Mouse (Mus musculus) kidney, embryonic 14.5 days (tissue): ENCODE data around the gene Gpc5. TPM values are rescaled to one million over a fixed set of nuclear protein-coding genes. Genes with fewer than 3 reads are reported as not detected.

Source experiments
- ATAC-seq: fragments of 200-750 bp; cut with Nextera tagmentation; 2 replicates; pipeline ENCODE4 v1.8.0; 2017; ENCODE audit warnings: moderate number of reproducible peaks, mild to moderate bottlenecking, moderate TSS enrichment, moderate library complexity; ENCODE audit not compliant: low FRiP score, low TSS enrichment
- H3K27ac ChIP-seq: fragments of 300-500 bp; sonication (generic); 2 replicates; pipeline ENCODE4 v1.5.1; 2014; ENCODE audit warnings: low read depth, mild to moderate bottlenecking, low read length, moderate library complexity, mixed read lengths
- H3K27me3 ChIP-seq: fragments of 300-500 bp; sonication (generic); 2 replicates; pipeline ENCODE4 v1.6.1; 2014; ENCODE audit warnings: mild to moderate bottlenecking, low read length; ENCODE audit not compliant: control insufficient read depth, insufficient read depth
- H3K36me3 ChIP-seq: fragments of 300-500 bp; sonication (generic); 2 replicates; pipeline ENCODE4 v1.6.1; 2014; ENCODE audit warnings: low read length, mixed read lengths; ENCODE audit not compliant: control insufficient read depth, insufficient read depth
- H3K4me1 ChIP-seq: fragments of 300-500 bp; sonication (generic); 2 replicates; pipeline ENCODE4 v1.6.1; 2014; ENCODE audit warnings: low read length, mixed read lengths; ENCODE audit not compliant: control insufficient read depth, insufficient read depth
- H3K4me2 ChIP-seq: fragments of 300-500 bp; sonication (generic); replicated peaks from 2 replicates; pipeline ENCODE4 v1.6.1; 2014; ENCODE audit warnings: low read depth, mild to moderate bottlenecking, low read length
- H3K4me3 ChIP-seq: fragments of 300-500 bp; sonication (generic); 2 replicates; pipeline ENCODE4 v1.5.1; 2014; ENCODE audit warnings: mild to moderate bottlenecking, low read length
- H3K9ac ChIP-seq: fragments of 300-500 bp; sonication (generic); 2 replicates; pipeline ENCODE4 v1.6.1; 2014; ENCODE audit warnings: low read depth, mild to moderate bottlenecking, low read length, moderate library complexity
- H3K9me3 ChIP-seq: fragments of 300-500 bp; sonication (generic); 2 replicates; pipeline ENCODE4 v1.6.1; 2016; ENCODE audit warnings: low read length; ENCODE audit not compliant: control insufficient read depth
- WGBS: fragments of 180-500 bp; shearing (Covaris S2); extraction: QIAGEN DNeasy Blood & Tissue Kit; methylation state at CpG from one replicate; pipeline ENCODE4 v1.1.7; 2014; 5-methylcytosine and 5-hydroxymethylcytosine counted together
- polyA plus RNA-seq: library from polyadenylated mRNA; unstranded; fragments of >200 nt; fragmentation: Nextera tagmentation; extraction: Ambion mirVana; gene quantifications from 2 replicates; pipeline ENCODE4 v1.2.1, GENCODE M21; 2014

Gene Gpc5
- polyA plus RNA-seq, 1 experiment from 2014 or later, result 7.6 TPM

DNA sequence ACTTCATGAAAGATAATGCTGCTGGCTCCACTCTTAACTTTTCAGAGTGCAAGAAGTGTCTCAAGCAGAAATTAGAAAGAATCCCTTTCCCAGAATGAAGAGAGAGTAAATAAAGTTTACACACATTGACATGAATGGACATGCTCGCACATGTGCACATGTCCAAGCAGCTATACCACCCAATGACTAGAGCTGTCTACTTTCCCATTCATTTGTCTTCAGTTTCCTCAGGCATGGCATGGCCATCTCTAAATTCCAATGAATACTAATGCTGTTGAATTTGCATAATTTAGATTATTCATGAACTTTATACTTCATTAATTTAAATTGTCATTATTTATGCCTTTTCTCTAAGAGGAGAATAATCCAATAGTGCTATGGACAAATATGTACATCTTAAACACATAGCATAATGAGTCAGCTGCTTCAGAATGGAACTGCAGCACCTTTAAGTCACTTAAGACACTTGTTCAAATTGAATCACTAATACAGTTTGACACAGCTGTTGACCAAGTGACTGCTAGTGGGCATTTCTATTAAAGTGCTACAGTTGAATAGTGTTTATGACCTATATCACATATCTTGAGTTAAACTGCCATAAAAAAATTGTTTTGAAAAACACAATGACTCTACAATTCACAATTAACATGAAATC is 752.9 kb downstream of the Gpc5 start:
- no peaks in the 10 kb centered on the region for H3K27me3 ChIP-seq
- no peak overlapping the region for H3K4me2 ChIP-seq
- H3K4me1 ChIP-seq, result no peaks in the 10 kb centered on the region
- no peak overlapping the region for H3K27ac ChIP-seq
- H3K9me3 ChIP-seq, result no peaks in the 10 kb centered on the region
- no peak overlapping the region for H3K9ac ChIP-seq
- WGBS, result 94% methylated on average over 1 of the region's 1 CpGs
- no peaks in the 10 kb centered on the region for H3K36me3 ChIP-seq
- no peak for ATAC-seq
- no peak overlapping the region for H3K4me3 ChIP-seq

DNA sequence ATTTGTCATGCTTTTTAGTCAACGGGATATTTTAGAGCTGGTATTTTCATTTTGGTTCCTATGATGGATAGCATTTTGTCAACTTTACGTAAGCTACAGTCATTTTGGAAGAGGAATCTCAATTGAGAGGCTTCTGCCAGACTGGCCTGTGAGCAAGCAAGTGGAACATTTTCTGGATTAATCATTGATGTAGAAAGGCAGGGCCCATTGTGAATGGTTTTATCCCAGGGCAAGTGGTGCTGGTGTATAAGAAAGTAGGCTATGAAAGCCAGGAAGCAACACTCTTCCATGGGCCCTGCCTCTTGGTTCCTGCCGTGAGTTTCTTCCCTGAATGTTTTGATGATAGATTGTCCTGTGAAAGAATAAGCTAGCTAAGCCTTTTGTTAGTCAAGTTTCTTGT is 777.1 kb downstream of the Gpc5 start:
- H3K27me3 ChIP-seq, result no peaks in the 10 kb centered on the region
- no peak overlapping the region for H3K27ac ChIP-seq
- ATAC-seq, result peak; percentile 55; the same call in 1 of the 2 replicates
- H3K9me3 ChIP-seq, result no peaks in the 10 kb centered on the region
- H3K4me1 ChIP-seq, result peaks cover 5% of the 10 kb centered on the region; the same call in 1 of the 2 replicates
- H3K9ac ChIP-seq, result no peak overlapping the region
- H3K4me2 ChIP-seq, result no peak overlapping the region
- no peaks in the 10 kb centered on the region for H3K36me3 ChIP-seq
- WGBS, result 76% methylated on average over 3 of the region's 3 CpGs
- H3K4me3 ChIP-seq, result no peak overlapping the region

DNA sequence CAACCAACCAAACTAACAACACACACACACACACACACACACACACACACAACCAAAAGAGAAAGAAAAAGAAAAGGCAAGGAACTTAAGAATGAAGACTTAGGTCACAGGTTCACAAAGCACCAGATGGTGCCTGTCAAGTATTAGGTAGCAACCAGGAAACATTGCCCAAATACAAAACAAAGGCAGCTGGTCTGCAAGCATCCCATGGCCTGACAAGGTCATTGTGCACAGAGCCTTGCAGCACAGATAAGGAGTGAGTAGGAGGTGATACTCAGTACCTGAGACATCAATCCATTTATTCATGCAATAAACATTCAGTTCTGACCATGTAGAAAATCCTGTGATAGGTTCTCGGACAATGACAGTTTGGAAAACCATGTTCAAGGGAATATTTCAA is 884.0 kb downstream of the Gpc5 start:
- Histone ChIP-seq H3K36me3 (no peaks in the 10 kb centered on the region), H3K27ac (no peak overlapping the region), H3K4me2 (no peak overlapping the region), H3K4me3 (no peak overlapping the region), H3K9ac (no peak overlapping the region), H3K4me1 (no peaks in the 10 kb centered on the region), H3K9me3 (no peaks in the 10 kb centered on the region), H3K27me3 (no peaks in the 10 kb centered on the region)
- WGBS, result 40% methylated on average over 1 of the region's 1 CpGs
- peak; percentile 75 for ATAC-seq

DNA sequence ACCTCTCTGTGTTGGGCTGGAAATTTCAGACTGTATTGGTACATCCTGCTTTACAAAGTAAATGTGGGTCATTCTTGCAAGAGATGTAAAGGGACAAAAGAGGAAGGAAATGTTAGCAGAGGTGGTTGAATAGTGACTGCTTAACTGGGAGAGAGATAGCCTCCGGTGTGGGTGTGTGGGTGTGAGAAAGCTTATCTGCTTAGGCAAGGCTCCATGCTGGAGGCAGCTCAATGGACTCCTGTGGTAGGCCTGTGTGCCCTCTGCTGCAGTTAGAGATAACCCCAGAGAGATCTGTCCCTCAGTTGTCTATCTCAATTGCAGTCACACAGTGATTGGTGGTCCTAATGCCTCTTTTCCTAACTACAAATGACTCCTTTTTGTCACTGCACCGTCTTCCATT is 887.2 kb downstream of the Gpc5 start:
- no peak overlapping the region for H3K9ac ChIP-seq
- 70% methylated on average over 2 of the region's 2 CpGs for WGBS
- H3K36me3 ChIP-seq, result no peaks in the 10 kb centered on the region
- H3K9me3 ChIP-seq, result no peaks in the 10 kb centered on the region
- H3K27me3 ChIP-seq, result no peaks in the 10 kb centered on the region
- no peak overlapping the region for H3K4me3 ChIP-seq
- H3K4me2 ChIP-seq, result no peak overlapping the region
- ATAC-seq, result no peak
- H3K27ac ChIP-seq, result no peak overlapping the region
- no peaks in the 10 kb centered on the region for H3K4me1 ChIP-seq

DNA sequence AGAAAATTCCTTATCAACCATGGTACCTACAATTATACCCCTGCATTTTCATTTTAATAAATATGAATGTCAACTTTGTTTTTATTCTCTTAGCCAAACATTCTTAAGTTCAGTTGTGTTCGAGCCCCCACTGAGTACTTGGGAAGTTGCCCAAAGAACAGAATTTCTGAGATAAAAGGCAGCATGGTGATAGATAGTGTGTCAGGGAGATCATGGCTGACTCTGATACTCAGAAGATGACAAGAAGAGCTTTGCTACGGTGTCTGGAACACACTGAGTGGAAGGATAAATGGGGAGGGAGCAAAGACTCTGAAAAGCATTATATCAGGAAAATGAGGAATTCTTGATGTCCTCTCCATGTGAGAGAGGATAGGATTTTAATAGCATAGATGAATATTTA is 898.7 kb downstream of the Gpc5 start:
- 60% methylated on average over 2 of the region's 2 CpGs for WGBS
- no peaks in the 10 kb centered on the region for H3K9me3 ChIP-seq

DNA sequence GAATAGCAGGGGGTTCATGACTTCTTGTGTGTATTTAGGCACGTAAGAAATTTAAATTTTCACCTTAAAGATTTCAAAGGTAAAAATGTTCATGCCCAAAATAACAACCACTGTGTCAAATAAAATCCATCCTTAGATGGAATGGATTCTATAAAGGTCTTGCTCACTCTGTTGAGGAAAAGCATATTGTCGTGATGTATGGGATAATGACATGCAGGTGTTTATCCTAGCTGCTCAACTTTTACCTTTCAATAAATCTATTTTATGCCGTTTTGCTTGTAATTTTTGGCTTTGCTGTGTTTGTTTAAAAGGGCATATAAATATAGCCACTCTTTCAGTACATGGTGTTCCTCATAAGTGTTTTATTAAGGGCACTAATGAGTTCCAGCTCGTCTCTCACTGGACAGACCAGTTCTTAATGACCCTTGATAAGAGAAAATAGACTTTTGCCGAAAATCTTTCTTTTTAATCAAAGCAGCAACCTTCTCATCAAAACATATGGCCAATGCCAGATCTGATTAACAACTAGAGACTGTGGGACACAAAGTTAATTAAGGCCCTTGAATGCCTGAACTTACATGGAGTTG is 901.6 kb downstream of the Gpc5 start:
- Histone ChIP-seq H3K4me1 (no peaks in the 10 kb centered on the region), H3K36me3 (no peaks in the 10 kb centered on the region), H3K9me3 (no peaks in the 10 kb centered on the region), H3K4me2 (no peak overlapping the region; the same call in 1 of the 2 replicates), H3K27me3 (no peaks in the 10 kb centered on the region), H3K27ac (no peak overlapping the region), H3K4me3 (no peak overlapping the region), H3K9ac (no peak overlapping the region)
- 19% methylated on average over 5 of the region's 5 CpGs for WGBS
- ATAC-seq, result peak; percentile 66; the same call in 1 of the 2 replicates

More for the DNA sequence above, 898.7 kb downstream of the Gpc5 start:
- Histone ChIP-seq H3K4me2 (no peak overlapping the region), H3K27ac (no peak overlapping the region), H3K4me1 (no peaks in the 10 kb centered on the region), H3K4me3 (no peak overlapping the region), H3K9ac (no peak overlapping the region), H3K27me3 (no peaks in the 10 kb centered on the region), H3K36me3 (no peaks in the 10 kb centered on the region)
- ATAC-seq, result no peak

DNA sequence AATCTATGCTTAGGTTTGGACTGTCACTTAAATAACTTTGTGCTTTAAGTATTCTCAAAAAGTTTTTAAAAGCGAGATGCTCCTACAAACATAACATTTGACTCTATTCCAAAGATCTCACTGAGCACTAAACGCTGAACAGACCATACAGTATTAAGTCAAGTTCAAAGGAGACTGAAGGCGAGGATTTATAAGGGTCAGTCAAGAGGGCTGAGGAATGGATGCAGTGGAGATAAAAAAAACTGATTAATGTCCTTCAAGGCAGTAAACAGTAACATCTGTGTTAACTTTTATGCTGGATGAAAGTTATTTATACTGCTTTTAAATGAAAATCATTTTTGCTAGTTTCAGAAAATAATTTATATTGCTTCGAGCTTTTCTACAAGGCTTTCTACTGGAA is 906.9 kb downstream of the Gpc5 start:
- Histone ChIP-seq H3K4me2 (no peak overlapping the region), H3K9ac (no peak overlapping the region), H3K27ac (no peak overlapping the region), H3K27me3 (no peaks in the 10 kb centered on the region), H3K4me1 (no peaks in the 10 kb centered on the region), H3K9me3 (no peaks in the 10 kb centered on the region), H3K36me3 (no peaks in the 10 kb centered on the region), H3K4me3 (no peak overlapping the region)
- peak; percentile 83; the same call in 1 of the 2 replicates for ATAC-seq
- 38% methylated on average over 4 of the region's 4 CpGs for WGBS

DNA sequence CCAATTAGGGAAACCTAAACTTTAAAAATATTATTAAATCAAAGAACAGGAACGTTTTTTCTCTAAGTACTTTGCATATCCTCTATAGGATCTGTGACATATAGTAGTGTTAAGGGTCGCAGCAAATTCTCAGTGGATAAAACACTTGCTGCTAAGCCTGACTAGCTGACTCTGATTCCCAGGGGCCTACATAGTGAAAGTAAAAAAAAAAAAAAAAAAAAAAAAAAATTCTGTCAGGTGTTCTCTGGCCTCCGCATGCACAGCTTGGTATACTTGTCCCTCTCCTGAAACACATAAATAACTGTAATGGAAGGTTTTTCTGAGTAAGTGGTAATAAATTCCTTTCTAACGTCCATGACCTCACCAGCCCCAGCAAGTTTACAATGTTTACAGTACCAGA is 995.0 kb downstream of the Gpc5 start:
- ATAC-seq, result no peak
- Histone ChIP-seq H3K9me3 (no peaks in the 10 kb centered on the region), H3K27ac (no peak overlapping the region), H3K9ac (no peak overlapping the region), H3K27me3 (no peaks in the 10 kb centered on the region), H3K4me3 (no peak overlapping the region), H3K4me1 (no peaks in the 10 kb centered on the region), H3K36me3 (no peaks in the 10 kb centered on the region), H3K4me2 (no peak overlapping the region)
- WGBS, result 53% methylated on average over 4 of the region's 4 CpGs

DNA sequence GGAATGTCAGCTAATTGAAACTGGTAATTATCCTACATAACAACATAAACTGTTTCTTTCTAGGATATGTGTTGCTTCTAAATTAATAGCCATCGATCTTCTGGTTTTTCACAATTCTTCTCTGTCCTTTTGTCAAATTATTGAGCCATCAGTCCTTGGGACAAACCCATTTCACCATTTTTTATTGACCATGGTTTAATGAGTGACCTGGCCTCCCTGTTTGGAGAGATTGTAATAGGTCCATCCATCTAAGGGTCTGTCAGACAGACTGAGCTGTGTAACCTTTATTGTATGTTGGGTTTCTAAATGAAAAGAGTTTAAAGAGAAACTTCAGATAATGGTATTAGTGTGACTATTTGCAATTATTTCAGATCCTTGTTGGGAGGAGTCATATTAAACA is 1035.9 kb downstream of the Gpc5 start:
- no peak overlapping the region for H3K27ac ChIP-seq
- no peaks in the 10 kb centered on the region for H3K9me3 ChIP-seq
- H3K36me3 ChIP-seq, result no peaks in the 10 kb centered on the region
- H3K27me3 ChIP-seq, result no peaks in the 10 kb centered on the region
- H3K9ac ChIP-seq, result no peak overlapping the region
- 86% methylated on average over 1 of the region's 1 CpGs for WGBS
- no peak overlapping the region for H3K4me3 ChIP-seq
- H3K4me1 ChIP-seq, result no peaks in the 10 kb centered on the region
- H3K4me2 ChIP-seq, result no peak overlapping the region
- ATAC-seq, result no peak
